Mouse (Mus musculus): ENCODE measurements around the gene Atp6v1a. TPM values are rescaled to one million over a fixed set of nuclear protein-coding genes. Genes with fewer than 3 reads are reported as not detected.

The Atp6v1a gene
- polyA plus RNA-seq, 1 experiment from 2014 or later: 59.6 TPM

DNA sequence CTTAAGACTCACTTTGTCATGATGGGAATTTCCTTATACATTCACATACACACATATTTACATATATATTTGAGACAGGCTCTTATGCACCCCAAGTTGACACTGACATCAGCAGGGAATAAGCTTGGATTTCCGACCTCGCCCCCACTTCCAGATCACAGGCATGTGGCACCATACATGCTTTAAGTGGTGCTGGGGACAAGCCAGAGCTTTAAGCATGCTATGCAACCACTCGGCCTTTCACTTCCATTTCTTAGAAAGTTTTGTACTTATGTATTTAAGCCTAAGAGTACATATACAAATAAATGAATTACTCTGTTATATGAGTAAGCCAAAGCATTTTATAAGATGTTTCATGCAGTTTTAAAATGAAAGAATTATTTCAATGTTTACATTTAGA is 6.3 kb downstream of the Atp6v1a start:
- whole genome bisulfite sequencing: 90% methylated on average over 3 of the region's 3 CpGs

DNA sequence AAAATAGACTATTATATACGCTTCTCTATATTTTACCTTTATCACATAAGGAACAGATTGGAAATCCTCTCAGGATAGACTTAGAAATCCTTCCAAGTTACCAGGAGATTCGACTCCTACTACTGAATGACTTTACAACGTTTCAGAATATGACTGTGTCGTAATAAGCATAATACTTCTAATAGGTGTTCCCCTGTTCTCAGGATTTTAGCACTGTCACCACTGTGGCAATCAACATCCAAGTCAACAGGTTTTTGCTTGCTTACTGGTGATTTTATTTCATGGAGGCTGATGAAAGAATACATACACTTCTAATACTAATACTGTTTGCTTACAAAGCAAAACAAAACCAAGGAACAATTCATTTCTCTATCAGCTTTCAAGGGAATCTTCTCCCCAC is 7.2 kb downstream of the Atp6v1a start:
- no peaks in the 10 kb centered on the region for H3K9me3 ChIP-seq (replicated peaks)
- H3K4me3 ChIP-seq: no peak overlapping the region
- H3K4me2 ChIP-seq (replicated peaks): no peak overlapping the region
- ATAC-seq (ENCODE audit: low FRiP score): no peak
- no peak overlapping the region for H3K9ac ChIP-seq
- WGBS: 91% methylated on average over 4 of the region's 4 CpGs
- H3K27ac ChIP-seq: no peak overlapping the region
- no peaks in the 10 kb centered on the region for H3K27me3 ChIP-seq
- H3K36me3 ChIP-seq: no peaks in the 10 kb centered on the region
- no peaks in the 10 kb centered on the region for H3K4me1 ChIP-seq

More for the DNA sequence above, 6.3 kb downstream of the Atp6v1a start:
- Histone ChIP-seq H3K4me1 (peaks cover 8% of the 10 kb centered on the region), H3K9me3 (replicated peaks) (no peaks in the 10 kb centered on the region), H3K27ac (no peak overlapping the region), H3K4me3 (no peak overlapping the region), H3K36me3 (no peaks in the 10 kb centered on the region), H3K4me2 (replicated peaks) (no peak overlapping the region), H3K27me3 (no peaks in the 10 kb centered on the region), H3K9ac (no peak overlapping the region)
- ATAC-seq (ENCODE audit: low FRiP score): no peak

DNA sequence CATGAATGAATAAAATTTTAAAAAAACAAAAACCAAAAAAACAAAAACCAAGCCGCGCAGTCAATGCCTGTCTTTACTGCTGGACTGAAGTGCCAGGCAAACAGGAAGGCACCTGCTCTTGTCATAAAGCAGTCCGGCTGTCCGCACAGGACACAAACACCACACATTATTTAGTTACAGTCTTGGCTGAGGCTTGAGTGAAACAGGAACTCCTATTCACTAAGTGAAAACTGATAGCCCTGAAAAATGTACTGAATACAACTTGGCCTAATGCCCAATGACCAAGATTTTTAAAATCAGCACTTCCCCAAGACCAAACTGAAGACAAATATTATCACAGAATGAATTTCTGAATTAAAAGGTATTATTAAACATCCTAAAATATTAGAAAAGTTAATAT is 13.1 kb downstream of the Atp6v1a start:
- Histone ChIP-seq H3K9ac (no peak overlapping the region), H3K4me3 (no peak overlapping the region), H3K36me3 (no peaks in the 10 kb centered on the region), H3K4me1 (no peaks in the 10 kb centered on the region), H3K27me3 (no peaks in the 10 kb centered on the region), H3K9me3 (replicated peaks) (no peaks in the 10 kb centered on the region), H3K27ac (no peak overlapping the region), H3K4me2 (replicated peaks) (no peak overlapping the region)
- no peak for ATAC-seq (ENCODE audit: low FRiP score)
- WGBS: 76% methylated on average over 4 of the region's 4 CpGs

DNA sequence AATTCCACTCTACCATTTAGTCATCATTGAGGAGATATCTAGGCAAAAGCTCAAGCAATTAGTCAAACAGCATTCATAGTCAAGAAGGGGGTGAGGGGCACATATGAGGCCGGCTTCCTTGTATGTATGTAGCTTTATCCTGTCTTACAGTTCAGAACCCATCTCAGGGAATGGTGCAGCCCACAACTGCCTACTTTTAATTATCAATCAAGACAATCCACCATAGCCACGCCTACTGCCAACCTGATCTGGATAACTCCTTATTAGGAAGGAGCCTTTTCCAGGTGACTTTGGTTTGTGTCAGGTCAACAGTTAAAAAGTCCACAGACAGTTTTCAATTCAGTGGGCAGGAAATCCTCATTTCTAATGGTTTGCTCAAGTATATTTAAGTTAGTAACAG is 14.1 kb downstream of the Atp6v1a start:
- H3K4me3 ChIP-seq: no peak overlapping the region
- H3K4me2 ChIP-seq (replicated peaks): no peak overlapping the region
- WGBS: 94% methylated on average over 2 of the region's 2 CpGs
- H3K27ac ChIP-seq: no peak overlapping the region
- no peaks in the 10 kb centered on the region for H3K4me1 ChIP-seq
- H3K9ac ChIP-seq: no peak overlapping the region
- no peaks in the 10 kb centered on the region for H3K27me3 ChIP-seq
- no peaks in the 10 kb centered on the region for H3K36me3 ChIP-seq
- ATAC-seq (ENCODE audit: low FRiP score): no peak
- H3K9me3 ChIP-seq (replicated peaks): no peaks in the 10 kb centered on the region

DNA sequence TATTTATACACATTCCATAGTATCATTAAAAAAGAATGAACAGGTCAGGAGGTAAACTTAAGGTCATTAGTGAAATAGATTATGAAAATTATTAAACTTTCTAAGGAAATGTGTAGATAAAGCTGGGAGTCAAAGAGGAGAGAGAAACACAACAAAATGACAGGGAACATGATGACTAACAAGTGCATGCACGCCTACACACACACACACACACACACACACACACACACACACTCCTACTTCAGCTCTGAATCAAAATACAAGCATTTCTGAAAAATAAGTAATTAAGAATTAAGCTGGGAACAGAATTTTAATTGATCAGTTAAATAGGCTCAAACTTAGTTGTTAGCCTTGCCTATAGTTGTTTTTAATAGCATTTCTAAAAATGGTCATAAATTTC is 14.8 kb downstream of the Atp6v1a start:
- 77% methylated on average over 1 of the region's 1 CpGs for WGBS
- no peak for ATAC-seq (ENCODE audit: low FRiP score)
- Histone ChIP-seq H3K4me3 (no peak overlapping the region), H3K4me2 (replicated peaks) (no peak overlapping the region), H3K36me3 (no peaks in the 10 kb centered on the region), H3K27ac (no peak overlapping the region), H3K9me3 (replicated peaks) (no peaks in the 10 kb centered on the region), H3K27me3 (no peaks in the 10 kb centered on the region), H3K4me1 (no peaks in the 10 kb centered on the region), H3K9ac (no peak overlapping the region)

DNA sequence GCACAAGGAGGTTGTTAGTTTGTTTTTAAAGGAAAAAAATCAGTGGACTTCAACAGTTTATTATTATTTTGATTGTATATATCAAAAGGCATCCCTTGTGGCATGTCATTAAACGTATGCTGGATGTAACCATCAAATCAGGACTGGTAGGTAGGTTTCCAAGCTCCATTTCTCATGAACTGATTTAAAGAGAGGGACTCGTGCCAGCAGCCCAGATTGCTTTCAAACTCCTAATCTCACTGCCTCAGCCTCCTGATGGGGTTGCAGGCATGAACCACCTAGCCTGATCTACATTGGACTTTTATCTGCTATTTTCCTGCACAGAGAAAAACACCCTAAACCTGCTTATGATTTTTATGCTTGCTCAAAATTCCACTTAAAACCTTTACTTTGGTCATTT is 15.7 kb downstream of the Atp6v1a start:
- H3K4me2 ChIP-seq (replicated peaks): no peak overlapping the region
- no peak overlapping the region for H3K9ac ChIP-seq
- H3K4me3 ChIP-seq: no peak overlapping the region
- H3K9me3 ChIP-seq (replicated peaks): no peaks in the 10 kb centered on the region
- H3K36me3 ChIP-seq: no peaks in the 10 kb centered on the region
- H3K27me3 ChIP-seq: no peaks in the 10 kb centered on the region
- no peaks in the 10 kb centered on the region for H3K4me1 ChIP-seq
- no peak overlapping the region for H3K27ac ChIP-seq
- 89% methylated on average over 2 of the region's 2 CpGs for WGBS
- ATAC-seq (ENCODE audit: low FRiP score): no peak

DNA sequence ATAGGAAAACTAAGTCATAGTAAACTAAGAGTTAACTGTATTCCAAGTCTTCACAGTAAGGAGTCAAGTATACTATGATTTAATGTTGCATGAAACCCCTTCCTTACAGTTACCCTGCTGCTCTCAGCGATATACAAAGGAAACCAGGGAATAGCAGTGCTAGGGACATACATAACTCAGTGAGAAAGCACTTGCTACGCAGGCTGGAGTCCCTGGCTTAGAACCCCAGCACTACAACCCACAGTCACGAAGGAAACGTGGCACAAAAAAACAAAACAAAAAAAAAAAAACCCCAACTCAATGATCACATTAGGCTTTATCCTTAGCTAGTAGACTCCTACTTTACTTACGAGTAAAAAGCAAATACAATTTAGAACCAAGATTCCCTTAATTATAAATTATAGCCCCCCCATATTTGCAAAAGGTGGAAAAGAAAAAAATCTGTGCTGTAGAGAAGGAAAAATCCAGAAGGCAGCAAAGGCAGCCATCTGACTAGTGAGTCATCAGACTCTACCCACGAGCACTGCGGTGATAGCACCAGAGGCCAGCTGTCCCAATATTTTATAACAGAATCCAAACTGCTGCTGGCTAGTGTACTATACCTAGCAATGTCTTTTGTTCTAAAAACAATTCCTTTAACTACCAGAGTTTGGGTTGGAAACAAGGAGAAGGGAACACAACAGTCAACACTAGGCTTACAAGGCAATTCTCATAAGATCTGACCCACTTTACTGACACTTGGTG is 16.4 kb downstream of the Atp6v1a start:
- Histone ChIP-seq H3K4me2 (replicated peaks) (no peak overlapping the region), H3K4me1 (no peaks in the 10 kb centered on the region), H3K9me3 (replicated peaks) (no peaks in the 10 kb centered on the region), H3K27ac (no peak overlapping the region), H3K36me3 (no peaks in the 10 kb centered on the region), H3K9ac (no peak overlapping the region), H3K27me3 (no peaks in the 10 kb centered on the region), H3K4me3 (no peak overlapping the region)
- 89% methylated on average over 7 of the region's 7 CpGs for WGBS
- no peak for ATAC-seq (ENCODE audit: low FRiP score)

DNA sequence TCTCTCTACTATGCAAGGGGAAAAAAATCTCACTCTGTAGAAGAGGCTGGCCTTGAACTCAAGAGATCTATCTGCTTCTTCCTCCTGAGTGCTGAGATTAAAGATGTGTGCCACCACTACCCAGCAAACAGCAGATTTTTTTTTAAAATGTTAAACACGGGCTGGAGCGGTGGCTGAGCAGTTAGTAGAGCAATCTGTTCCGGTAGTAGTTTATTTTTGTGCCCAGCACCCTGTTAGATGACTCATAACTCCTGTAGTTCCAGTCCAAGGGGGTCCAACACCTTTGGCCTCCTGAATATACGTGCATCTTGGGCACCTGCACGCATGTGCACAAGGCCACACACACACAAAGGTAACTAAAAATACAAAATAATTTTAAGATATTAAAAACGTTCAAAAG is 16.9 kb downstream of the Atp6v1a start:
- 91% methylated on average over 6 of the region's 6 CpGs for WGBS
- no peaks in the 10 kb centered on the region for H3K4me1 ChIP-seq

DNA sequence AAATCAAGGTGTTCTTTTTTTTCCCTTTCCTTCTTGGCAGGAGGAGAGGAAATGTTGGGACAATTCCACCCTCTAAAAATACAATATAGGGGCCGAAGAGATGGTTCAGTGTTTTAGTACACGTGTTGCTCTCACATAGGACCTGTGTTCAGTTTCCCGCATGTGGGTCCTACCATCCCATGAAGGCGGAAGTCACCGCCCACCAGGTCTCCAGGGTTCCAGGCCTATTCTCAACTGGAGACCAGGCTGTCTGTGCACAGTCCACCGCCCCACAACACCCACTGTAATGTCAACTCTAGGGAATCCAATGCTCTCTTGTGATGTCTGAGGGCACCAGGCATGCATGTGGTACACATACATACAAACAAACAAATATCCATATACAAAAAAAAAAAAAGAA is 17.4 kb downstream of the Atp6v1a start:
- no peak overlapping the region for H3K4me3 ChIP-seq
- 90% methylated on average over 6 of the region's 6 CpGs for WGBS
- H3K4me1 ChIP-seq: no peaks in the 10 kb centered on the region
- no peaks in the 10 kb centered on the region for H3K36me3 ChIP-seq
- H3K27me3 ChIP-seq: no peaks in the 10 kb centered on the region
- no peak overlapping the region for H3K9ac ChIP-seq
- no peak overlapping the region for H3K4me2 ChIP-seq (replicated peaks)
- H3K9me3 ChIP-seq (replicated peaks): no peaks in the 10 kb centered on the region
- no peak overlapping the region for H3K27ac ChIP-seq
- no peak for ATAC-seq (ENCODE audit: low FRiP score)

More for the DNA sequence above, 16.9 kb downstream of the Atp6v1a start:
- Histone ChIP-seq H3K9ac (no peak overlapping the region), H3K27me3 (no peaks in the 10 kb centered on the region), H3K4me3 (no peak overlapping the region), H3K27ac (no peak overlapping the region), H3K36me3 (no peaks in the 10 kb centered on the region), H3K4me2 (replicated peaks) (no peak overlapping the region), H3K9me3 (replicated peaks) (no peaks in the 10 kb centered on the region)
- ATAC-seq (ENCODE audit: low FRiP score): no peak

DNA sequence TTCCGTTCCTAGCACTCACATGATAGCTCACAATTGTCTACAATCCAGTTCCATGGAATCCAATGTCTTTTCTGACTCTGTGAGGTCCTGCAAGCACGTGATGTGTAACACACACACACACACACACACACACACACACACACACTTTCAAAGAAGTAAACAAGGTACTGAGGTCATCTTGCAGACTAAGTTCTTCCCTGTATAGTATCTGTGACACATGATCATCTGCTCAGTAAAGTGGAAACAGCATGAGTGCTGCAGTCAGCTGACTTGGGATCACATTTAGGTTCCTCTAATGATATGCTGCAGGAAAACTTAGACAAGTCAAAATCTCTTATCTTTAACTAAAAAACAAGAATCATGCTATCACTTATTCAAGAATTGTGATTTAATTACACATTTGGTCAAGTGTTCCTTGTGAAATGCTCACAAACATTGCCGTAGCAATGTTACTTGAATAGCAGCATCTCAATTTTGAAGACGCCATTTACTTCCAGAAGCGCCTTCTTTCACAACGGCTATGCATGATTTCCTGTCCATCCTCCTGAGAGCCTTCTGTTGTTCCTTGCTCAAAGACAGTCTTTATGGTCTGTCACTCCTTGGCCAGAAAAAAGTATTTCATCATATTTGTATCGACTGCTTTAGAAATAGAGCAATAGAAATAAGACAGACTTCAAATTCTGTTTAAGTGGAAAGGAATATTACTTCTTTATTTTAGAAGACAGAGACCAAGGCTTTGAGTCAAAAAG is 19.6 kb downstream of the Atp6v1a start:
- ATAC-seq (ENCODE audit: low FRiP score): no peak
- H3K27ac ChIP-seq: no peak overlapping the region
- H3K9ac ChIP-seq: no peak overlapping the region
- 88% methylated on average over 7 of the region's 7 CpGs for WGBS
- no peaks in the 10 kb centered on the region for H3K27me3 ChIP-seq
- no peaks in the 10 kb centered on the region for H3K9me3 ChIP-seq (replicated peaks)
- H3K36me3 ChIP-seq: 0 out of 2 replicates have a peak, but pooled peaks cover 7% of the 10 kb centered on the region
- H3K4me3 ChIP-seq: no peak overlapping the region
- no peaks in the 10 kb centered on the region for H3K4me1 ChIP-seq
- H3K4me2 ChIP-seq (replicated peaks): no peak overlapping the region

DNA sequence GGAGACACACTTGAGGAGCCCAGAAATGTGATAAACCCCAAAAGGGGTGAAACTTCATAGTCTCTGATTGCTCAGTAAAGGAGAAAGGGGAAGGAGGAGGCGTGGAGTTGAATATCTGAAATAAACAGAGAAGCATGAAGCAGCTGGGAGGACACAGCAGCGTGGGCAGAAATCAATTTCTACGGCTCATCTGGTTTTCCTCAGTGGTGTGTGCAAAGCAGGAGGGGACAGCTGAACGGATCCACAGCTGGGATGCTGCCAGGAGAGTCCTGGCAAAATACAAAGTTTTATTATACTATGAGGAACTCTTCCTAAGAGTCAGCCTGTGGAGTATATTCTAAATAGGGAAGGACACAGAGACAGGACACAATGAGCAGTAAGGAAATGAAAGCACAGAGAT is 30.5 kb downstream of the Atp6v1a start:
- Histone ChIP-seq H3K9me3 (replicated peaks) (no peaks in the 10 kb centered on the region), H3K4me2 (replicated peaks) (no peak overlapping the region), H3K4me3 (no peak overlapping the region), H3K36me3 (peaks cover 47% of the 10 kb centered on the region), H3K27ac (no peak overlapping the region), H3K27me3 (no peaks in the 10 kb centered on the region), H3K9ac (no peak overlapping the region), H3K4me1 (no peaks in the 10 kb centered on the region)
- ATAC-seq (ENCODE audit: low FRiP score): no peak
- 88% methylated on average over 4 of the region's 4 CpGs for WGBS

DNA sequence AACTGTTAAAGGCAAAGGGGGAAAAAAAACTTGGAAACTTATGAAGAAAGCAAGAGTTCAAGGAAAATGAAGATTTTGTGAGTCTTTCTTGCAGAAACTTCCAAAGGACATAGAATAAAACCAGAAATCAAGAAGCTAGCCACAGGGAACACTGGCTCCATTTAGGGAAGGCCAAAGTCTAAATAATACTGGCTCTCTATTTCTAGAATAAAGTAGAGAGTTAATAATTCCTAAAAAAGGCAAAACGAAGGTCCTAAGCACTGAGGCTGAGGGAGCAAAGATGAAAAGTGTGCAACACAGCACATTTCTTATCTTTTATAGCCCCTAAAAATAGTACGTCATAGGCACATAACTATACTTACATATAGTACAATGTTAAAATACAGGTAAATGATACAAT is 34.3 kb downstream of the Atp6v1a start:
- no peaks in the 10 kb centered on the region for H3K27me3 ChIP-seq
- H3K4me2 ChIP-seq (replicated peaks): no peak overlapping the region
- H3K9me3 ChIP-seq (replicated peaks): no peaks in the 10 kb centered on the region
- no peaks in the 10 kb centered on the region for H3K4me1 ChIP-seq
- H3K9ac ChIP-seq: no peak overlapping the region
- WGBS: 98% methylated on average over 2 of the region's 2 CpGs
- no peak overlapping the region for H3K27ac ChIP-seq
- no peak overlapping the region for H3K4me3 ChIP-seq
- peaks cover 67% of the 10 kb centered on the region for H3K36me3 ChIP-seq
- no peak for ATAC-seq (ENCODE audit: low FRiP score)

Data from hindbrain, embryonic 12.5 days (tissue).